Mouse (Mus musculus) CD4-positive, CD25-positive, alpha-beta regulatory T cell, adult 4 months (primary cell): Measurements from ENCODE around the gene Vsir. TPM values are rescaled to one million over a fixed set of nuclear protein-coding genes. Genes with fewer than 3 reads are reported as not detected.

Source experiments
- ATAC-seq: one replicate; pipeline ENCODE4 v1.8.0; 2017
- polyA plus RNA-seq, 2 experiments: library from polyadenylated mRNA; unstranded; fragments of 100-300 nt; shearing (Covaris generic); gene quantifications; one replicate each; pipeline ENCODE4 v1.2.1; 2017

Vsir gene
- polyA plus RNA-seq, 2 experiments from 2014 or later: 171 to 206 TPM

GRCm38 (mm10) chr10:60389447-60389865, 42.8 kb downstream of the Vsir start:
- peak; percentile 85 for ATAC-seq

- peak; percentile 46 for ATAC-seq
Measured at GRCm38 (mm10) chr10:60390177-60390903, 43.7 kb downstream of the Vsir start.

GRCm38 (mm10) chr10:60390904-60391420, 44.3 kb downstream of the Vsir start:
- ATAC-seq: peak; percentile 28

GRCm38 (mm10) chr10:60391661-60392060, 45.0 kb downstream of the Vsir start:
- no peak for ATAC-seq

GRCm38 (mm10) chr10:60394936-60395335, 48.3 kb downstream of the Vsir start:
- ATAC-seq: no peak

GRCm38 (mm10) chr10:60395605-60396004, 49.0 kb downstream of the Vsir start:
- no peak for ATAC-seq

- ATAC-seq: peak; percentile 61
Measured at GRCm38 (mm10) chr10:60398051-60398814, 51.6 kb downstream of the Vsir start.

GRCm38 (mm10) chr10:60399449-60399848, 52.8 kb downstream of the Vsir start, which contains the start of gene Gm17455:
Gm17455 (plus strand) TSS chr10:60399726.
- no peak for ATAC-seq

- ATAC-seq: no peak
Measured at GRCm38 (mm10) chr10:60400507-60401295, 54.0 kb downstream of the Vsir start.

- no peak for ATAC-seq
Measured at GRCm38 (mm10) chr10:60405460-60406177, 59.0 kb downstream of the Vsir start.

GRCm38 (mm10) chr10:60407831-60408230, 61.2 kb downstream of the Vsir start:
- ATAC-seq: peak; percentile 86

GRCm38 (mm10) chr10:60411794-60412193, 65.1 kb downstream of the Vsir start:
- no peak for ATAC-seq

- no peak for ATAC-seq
Measured at GRCm38 (mm10) chr10:60413756-60414155, 67.1 kb downstream of the Vsir start.

GRCm38 (mm10) chr10:60417041-60417440, 70.4 kb downstream of the Vsir start:
- ATAC-seq: no peak

- no peak for ATAC-seq
Measured at GRCm38 (mm10) chr10:60418137-60418536, 71.5 kb downstream of the Vsir start.

GRCm38 (mm10) chr10:60419624-60420023, 73.0 kb downstream of the Vsir start:
- ATAC-seq: no peak

Other genes with a start within 250 kb of the Vsir start
- 1 to 10 TPM; 5.9 to 6.7 TPM for gene Spock2, start 240.6 kb upstream of the Vsir start, polyA plus RNA-seq
- gene Chst3, start 127.6 kb upstream of the Vsir start, polyA plus RNA-seq: under 1 TPM; 0.11 to 0.51 TPM
- 100 to 1,000 TPM in 1 of 2 experiments, 10 to 100 TPM in 1; 89.0 to 427 TPM for gene Psap, start 69.2 kb upstream of the Vsir start, polyA plus RNA-seq
- 1 to 10 TPM; 1.5 to 3.7 TPM for gene Gm17455, start 52.9 kb downstream of the Vsir start, polyA plus RNA-seq